Mouse (Mus musculus) stomach, postnatal 0 days (tissue): ENCODE results near the gene Fbxl2. TPM values are rescaled to one million over a fixed set of nuclear protein-coding genes. Genes with fewer than 3 reads are reported as not detected.

Experiments
- ATAC-seq: fragments of 200-750 bp; cut with Nextera tagmentation; 2 replicates; pipeline ENCODE4 v1.8.0; 2017; ENCODE audit not compliant: low FRiP score, low TSS enrichment
- DNase-seq: peaks from one replicate; pipeline ENCODE4 v3.0.0-alpha.2; 2016; ENCODE audit warnings: low spot score
- H3K27ac ChIP-seq: fragments of 300-500 bp; sonication (generic); replicated peaks from 2 replicates; pipeline ENCODE4 v1.5.1; 2014; ENCODE audit warnings: mild to moderate bottlenecking, control low read depth
- H3K27me3 ChIP-seq: fragments of 300-500 bp; sonication (generic); 2 replicates; pipeline ENCODE4 v1.6.1; 2014; ENCODE audit warnings: low read length; ENCODE audit not compliant: control insufficient read depth, insufficient read depth
- H3K36me3 ChIP-seq: fragments of 300-500 bp; sonication (generic); 2 replicates; pipeline ENCODE4 v1.6.1; 2014; ENCODE audit warnings: low read length, mixed read lengths; ENCODE audit not compliant: control insufficient read depth, insufficient read depth
- H3K4me1 ChIP-seq: fragments of 300-500 bp; sonication (generic); replicated peaks from 2 replicates; pipeline ENCODE4 v1.6.1; 2014; ENCODE audit warnings: antibody characterized with exemption; ENCODE audit not compliant: control insufficient read depth, insufficient read depth
- H3K4me2 ChIP-seq: fragments of 300-500 bp; sonication (generic); replicated peaks from 2 replicates; pipeline ENCODE4 v1.6.1; 2014; ENCODE audit warnings: low read depth, mild to moderate bottlenecking, control low read depth, moderate library complexity
- H3K4me3 ChIP-seq: fragments of 300-500 bp; sonication (generic); 2 replicates; pipeline ENCODE4 v1.5.1; 2014; ENCODE audit warnings: low read depth, low read length, control low read depth
- H3K9ac ChIP-seq: fragments of 300-500 bp; sonication (generic); 2 replicates; pipeline ENCODE4 v1.6.1; 2014; ENCODE audit warnings: mild to moderate bottlenecking, low read length, control low read depth, mixed read lengths
- H3K9me3 ChIP-seq: fragments of 300-500 bp; sonication (generic); 2 replicates; pipeline ENCODE4 v1.6.1; 2016; ENCODE audit warnings: low read length; ENCODE audit not compliant: control insufficient read depth
- CTCF ChIP-seq: IDR thresholded peaks from 2 replicates; pipeline ENCODE4 v1.5.1; 2016; ENCODE audit warnings: antibody characterized with exemption, low read depth, mild to moderate bottlenecking, moderate library complexity
- EP300 ChIP-seq: optimal IDR thresholded peaks from 2 replicates; pipeline ENCODE3; 2016; ENCODE audit warnings: antibody characterized with exemption
- WGBS: fragments of 180-500 bp; shearing (Covaris S2); extraction: QIAGEN DNeasy Blood & Tissue Kit; methylation state at CpG from one replicate; pipeline ENCODE4 v1.1.7; 2014; 5-methylcytosine and 5-hydroxymethylcytosine counted together
- polyA plus RNA-seq: library from polyadenylated mRNA; unstranded; fragments of >200 nt; fragmentation: Nextera tagmentation; extraction: Ambion mirVana; gene quantifications from 2 replicates; pipeline ENCODE4 v1.2.1, GENCODE M21; 2015

Fbxl2 gene
- polyA plus RNA-seq, 1 experiment from 2014 or later = 0.90 TPM

DNA sequence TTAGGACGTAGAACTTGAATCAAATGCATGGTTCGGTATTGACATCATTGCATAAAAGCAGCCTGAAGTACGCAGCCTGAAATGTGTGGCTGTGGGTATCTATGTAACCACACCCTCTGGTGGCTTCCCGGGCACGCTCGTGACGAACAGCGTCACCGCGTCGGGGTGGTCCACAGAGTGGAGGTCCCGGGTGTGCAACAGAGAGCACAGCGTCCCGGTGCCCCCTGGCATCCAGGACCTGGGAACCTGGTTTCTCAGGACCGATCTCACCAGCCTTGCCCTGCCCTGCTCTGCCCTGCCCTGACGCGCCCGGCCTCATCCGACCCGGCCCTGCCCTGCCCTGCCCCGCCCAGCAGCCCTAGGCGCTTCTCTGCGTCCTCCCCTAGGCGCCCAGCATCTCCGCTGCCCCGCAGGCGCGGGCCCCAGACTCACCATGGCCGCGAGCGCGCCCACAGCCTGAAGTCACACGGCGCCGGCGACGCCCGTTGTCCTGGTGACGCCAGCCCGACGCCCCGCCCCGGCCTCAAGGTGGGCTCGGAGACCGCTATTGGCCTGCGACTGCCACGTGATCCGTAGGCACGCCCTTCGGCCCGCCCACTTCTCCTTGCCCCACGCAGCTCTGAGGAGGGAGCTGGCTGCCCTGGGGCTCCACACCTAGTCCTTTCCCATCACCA lies 19.6 kb downstream of the Fbxl2 start:
- TF ChIP-seq CTCF = no peak; the same call in 1 of the 2 replicates
- TF ChIP-seq EP300 = no peak
- Histone ChIP-seq H3K27ac (no peak overlapping the region), H3K9ac (peak overlapping the region; percentile 53), H3K4me2 (peak overlapping the region; percentile 89), H3K4me3 (peak overlapping the region; percentile 50), H3K36me3 (no peaks in the 10 kb centered on the region), H3K27me3 (no peaks in the 10 kb centered on the region), H3K9me3 (no peaks in the 10 kb centered on the region), H3K4me1 (0 out of 2 replicates have a peak, but pooled peaks cover 4% of the 10 kb centered on the region)
- DNase-seq = peak; percentile 80
- under 1% methylated on average over 44 of the region's 52 CpGs for WGBS
- ATAC-seq = peak; percentile 85

DNA sequence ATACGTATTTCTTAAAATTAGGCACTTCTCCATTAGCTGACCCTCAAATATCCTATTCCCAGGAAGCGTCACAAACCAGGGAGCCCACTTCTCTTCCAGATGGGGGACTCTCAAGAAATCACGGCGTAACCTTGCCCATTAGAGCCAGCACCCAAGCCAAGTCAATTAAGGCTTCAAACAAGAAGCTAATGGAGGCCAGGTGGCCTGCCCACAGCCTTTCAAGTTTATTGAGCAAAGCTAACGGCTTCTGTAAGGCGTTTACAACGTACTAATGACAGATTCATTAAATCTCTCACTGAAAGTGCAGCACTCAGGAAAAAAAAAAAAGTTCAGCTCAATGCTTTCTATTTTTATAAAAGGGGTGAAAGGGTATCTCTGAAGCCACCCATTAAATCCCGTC lies 20.1 kb downstream of the Fbxl2 start:
- H3K4me1 ChIP-seq = 0 out of 2 replicates have a peak, but pooled peaks cover 4% of the 10 kb centered on the region
- ATAC-seq (no peak), DNase-seq (no peak)
- H3K27ac ChIP-seq = no peak overlapping the region
- H3K9me3 ChIP-seq = no peaks in the 10 kb centered on the region
- H3K36me3 ChIP-seq = no peaks in the 10 kb centered on the region
- TF ChIP-seq CTCF (no peak), EP300 (no peak)
- peak overlapping the region; percentile 50 for H3K4me3 ChIP-seq
- H3K9ac ChIP-seq = no peak overlapping the region
- 16% methylated on average over 8 of the region's 8 CpGs for WGBS
- H3K4me2 ChIP-seq = peak overlapping the region; percentile 89
- H3K27me3 ChIP-seq = no peaks in the 10 kb centered on the region

DNA sequence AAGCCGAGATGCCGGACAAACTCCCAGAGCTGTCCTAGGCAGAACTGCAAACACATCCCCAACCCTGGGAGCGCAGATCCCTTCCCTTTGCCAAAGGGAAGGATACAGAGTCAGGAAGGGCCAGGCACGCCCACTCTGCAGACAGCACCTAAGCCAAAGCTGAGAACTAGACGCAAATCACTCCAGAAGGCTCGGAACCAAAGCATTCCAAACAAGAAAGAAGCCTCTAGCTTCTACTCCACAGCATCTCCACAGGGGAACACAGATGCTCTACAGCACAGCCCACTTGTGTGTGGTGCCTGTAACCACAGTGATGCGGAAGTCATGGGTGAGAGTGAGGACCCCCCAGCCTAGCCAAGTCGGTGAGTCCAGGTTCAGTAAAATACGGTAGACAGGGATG lies 20.8 kb downstream of the Fbxl2 start:
- DNase-seq (no peak), ATAC-seq (no peak)
- no peak overlapping the region for H3K27ac ChIP-seq
- H3K9me3 ChIP-seq = no peaks in the 10 kb centered on the region
- no peak overlapping the region for H3K4me3 ChIP-seq
- TF ChIP-seq CTCF (no peak), EP300 (no peak)
- H3K27me3 ChIP-seq = no peaks in the 10 kb centered on the region
- no peak overlapping the region for H3K4me2 ChIP-seq
- H3K9ac ChIP-seq = no peak overlapping the region
- H3K4me1 ChIP-seq = 0 out of 2 replicates have a peak, but pooled peaks cover 4% of the 10 kb centered on the region
- no peaks in the 10 kb centered on the region for H3K36me3 ChIP-seq
- 34% methylated on average over 9 of the region's 9 CpGs for WGBS

DNA sequence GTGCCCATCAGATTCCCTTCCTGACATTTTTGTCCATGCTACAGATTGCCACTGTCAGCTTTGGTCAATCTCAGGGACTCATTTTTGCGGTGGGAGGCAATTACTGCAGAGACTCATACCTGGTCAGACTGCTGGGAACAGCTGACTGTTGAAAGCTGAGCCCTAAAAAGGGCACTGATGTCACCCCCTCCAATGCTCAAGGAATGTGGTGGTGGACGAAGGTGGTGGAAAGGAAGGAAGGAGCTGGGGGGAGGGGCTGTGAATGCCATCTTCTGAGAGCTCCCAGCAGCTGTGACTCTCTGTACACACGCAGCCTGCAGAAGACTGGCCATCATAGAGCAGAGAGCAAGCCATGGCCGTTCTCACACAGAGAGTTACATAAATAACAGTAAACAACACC lies 23.9 kb downstream of the Fbxl2 start:
- ATAC-seq (no peak), DNase-seq (no peak)
- H3K4me3 ChIP-seq = no peak overlapping the region
- 0 out of 2 replicates have a peak, but pooled peaks cover 4% of the 10 kb centered on the region for H3K4me1 ChIP-seq
- no peaks in the 10 kb centered on the region for H3K9me3 ChIP-seq
- 38% methylated on average over 4 of the region's 4 CpGs for WGBS
- no peaks in the 10 kb centered on the region for H3K36me3 ChIP-seq
- H3K4me2 ChIP-seq = no peak overlapping the region
- TF ChIP-seq CTCF = no peak
- no peak for TF ChIP-seq EP300
- H3K9ac ChIP-seq = no peak overlapping the region
- H3K27ac ChIP-seq = no peak overlapping the region
- no peaks in the 10 kb centered on the region for H3K27me3 ChIP-seq

DNA sequence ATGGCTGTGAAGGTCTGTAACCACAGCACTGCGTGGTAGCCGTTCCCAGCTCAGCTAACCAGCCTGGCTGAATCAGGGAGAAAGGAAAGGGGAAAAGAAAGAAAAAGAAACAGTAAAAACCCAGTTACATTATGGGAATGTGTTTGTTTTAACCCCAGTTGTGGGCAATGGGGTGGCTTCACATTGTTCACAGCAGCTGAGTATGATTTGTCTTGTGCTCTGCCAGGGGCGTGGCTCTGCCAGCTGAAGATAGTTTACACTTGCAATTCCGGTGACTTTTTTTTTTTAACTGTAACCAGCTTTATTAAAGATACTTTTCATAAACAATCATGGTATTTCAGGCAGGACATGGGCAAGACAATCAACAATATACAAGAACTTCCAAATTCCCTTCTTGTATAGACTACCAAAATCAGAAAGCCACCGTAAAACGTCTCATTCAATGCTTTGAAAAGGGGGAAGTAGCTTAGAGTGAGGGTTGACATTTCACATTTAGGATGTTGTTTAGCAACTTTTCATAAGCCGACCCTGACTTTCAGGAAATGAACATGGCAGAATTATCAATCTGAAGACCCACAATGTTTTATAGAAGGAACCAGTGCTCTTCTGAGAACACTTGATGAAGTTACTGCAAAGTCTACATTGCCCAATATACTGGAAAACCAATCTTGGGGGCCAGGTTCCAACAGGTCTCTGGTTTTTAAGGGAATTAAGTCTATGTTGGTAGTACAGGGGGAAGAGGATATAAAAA lies 26.8 kb downstream of the Fbxl2 start:
- WGBS = 80% methylated on average over 7 of the region's 7 CpGs
- ATAC-seq (no peak), DNase-seq (no peak)
- no peak overlapping the region for H3K9ac ChIP-seq
- no peak overlapping the region for H3K4me2 ChIP-seq
- no peaks in the 10 kb centered on the region for H3K4me1 ChIP-seq
- no peak for TF ChIP-seq EP300
- no peak for TF ChIP-seq CTCF
- no peaks in the 10 kb centered on the region for H3K27me3 ChIP-seq
- no peak overlapping the region for H3K27ac ChIP-seq
- H3K4me3 ChIP-seq = no peak overlapping the region
- H3K36me3 ChIP-seq = no peaks in the 10 kb centered on the region
- H3K9me3 ChIP-seq = no peaks in the 10 kb centered on the region

DNA sequence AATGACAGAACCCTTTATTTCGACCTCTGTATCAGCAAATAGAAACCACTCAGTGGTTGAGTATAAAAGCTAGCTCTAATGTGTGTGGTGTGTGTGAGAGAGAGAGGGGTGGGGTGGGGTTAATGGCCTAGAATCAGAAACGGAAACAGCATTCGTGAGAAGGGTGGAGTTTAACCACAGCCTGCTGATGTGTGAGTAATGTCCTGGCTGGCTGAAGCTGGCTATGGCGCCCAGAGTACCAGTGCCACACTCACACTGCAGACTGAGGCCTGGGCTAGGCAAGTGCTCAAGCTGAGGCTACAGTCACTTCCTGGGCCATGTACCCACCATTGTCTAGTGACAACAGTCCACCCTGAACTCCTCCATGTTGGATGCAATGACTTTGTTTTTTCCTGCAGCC lies 29.6 kb downstream of the Fbxl2 start:
- no peak for DNase-seq
- H3K4me1 ChIP-seq = no peaks in the 10 kb centered on the region
- ATAC-seq = peak; percentile 74; the same call in 1 of the 2 replicates
- no peaks in the 10 kb centered on the region for H3K36me3 ChIP-seq
- no peak overlapping the region for H3K4me2 ChIP-seq
- H3K9me3 ChIP-seq = no peaks in the 10 kb centered on the region
- WGBS = 64% methylated on average over 4 of the region's 4 CpGs
- H3K27me3 ChIP-seq = no peaks in the 10 kb centered on the region
- TF ChIP-seq EP300 (no peak), CTCF (no peak)
- no peak overlapping the region for H3K27ac ChIP-seq
- no peak overlapping the region for H3K9ac ChIP-seq
- no peak overlapping the region for H3K4me3 ChIP-seq
